Mouse (Mus musculus) heart, postnatal 14 days (tissue): ENCODE measurements around the gene Carmil3. TPM values are rescaled to one million over a fixed set of nuclear protein-coding genes. Genes with fewer than 3 reads are reported as not detected.

ENCODE experiments used
- DNase-seq, 2 experiments: peaks; one replicate each; pipeline ENCODE4 v3.0.0; 2021 to 2022
- intact Hi-C: fragments of 180-260 bp; cut with DNase I; formaldehyde crosslinking; loops from one replicate; pipeline ENCODE4 v1.15.1; 2025
- long read RNA-seq, 2 experiments: library from polyadenylated mRNA; stranded (forward); transcript quantifications; one replicate each; pipeline ENCODE4 v2.0.0; 2021
- total RNA-seq, 2 experiments: library from RNA; stranded (reverse); gene quantifications; 2 replicates each; pipeline ENCODE4 v1.2.3; 2021

The Carmil3 gene
- 1 to 10 TPM; 2.5 to 5.5 TPM for total RNA-seq
- long read RNA-seq, experiment 1, full-length matches to known transcripts = 1 of 3 reads
- long read RNA-seq, experiment 1, partial matches to known transcripts = 1 of 3 reads
- long read RNA-seq, experiment 1, other reads (novel, unspliced or antisense) = 1 of 3 reads
- long read RNA-seq, experiment 2, full-length matches to known transcripts = 1 of 2 reads
- long read RNA-seq, experiment 2, partial matches to known transcripts = 0 of 2 reads
- long read RNA-seq, experiment 2, other reads (novel, unspliced or antisense) = 1 of 2 reads

DNA sequence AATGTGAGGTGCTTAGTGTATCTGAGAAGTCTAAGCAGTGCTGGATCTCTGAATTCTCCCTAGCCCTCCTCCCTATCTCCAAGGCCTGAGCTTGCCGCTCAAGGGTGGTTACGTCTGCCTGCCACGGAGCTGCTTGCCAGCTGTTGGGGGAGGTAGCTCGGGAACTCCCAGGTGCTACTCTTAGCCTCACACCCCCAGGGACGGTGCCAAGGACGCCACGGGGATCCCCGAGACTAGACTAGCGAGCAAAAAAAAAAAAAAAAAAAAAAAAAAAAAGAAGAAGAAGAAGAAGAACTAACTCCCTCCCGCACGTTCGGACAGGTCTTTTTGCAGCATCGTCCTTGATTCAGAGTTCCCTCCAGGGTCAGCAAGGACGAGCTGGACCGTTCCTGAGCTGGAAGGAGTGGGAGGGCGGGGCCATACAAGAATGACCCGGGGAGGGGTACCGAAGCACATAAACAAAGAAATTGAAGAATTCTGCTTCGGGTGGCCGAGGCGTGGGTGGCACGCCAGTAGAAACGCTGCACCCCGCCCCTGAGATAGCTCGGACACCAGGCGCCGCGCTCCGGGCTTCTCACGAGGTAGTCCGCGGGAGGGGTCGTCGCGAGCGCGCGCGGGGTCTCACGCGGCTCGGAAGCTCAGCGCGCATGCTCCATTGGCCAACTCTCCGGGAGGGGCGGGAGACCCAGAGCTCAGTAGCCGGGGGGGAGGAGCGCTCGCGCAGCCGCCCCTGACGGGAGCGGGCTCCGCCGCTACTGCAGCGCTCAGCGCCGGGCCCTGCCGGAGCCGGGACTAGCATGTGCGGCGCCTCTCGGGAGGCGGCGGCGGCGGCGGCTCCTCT lies at the start of gene Carmil3:
Gene Carmil3, plus strand, starts transcription at position 291 of the 841 bp plus-strand sequence.
- intact Hi-C loops = loop anchor here (10.0 kb wide), 1 partner anchor 254 kb away; the partner anchor contains the start of genes Dhrs1 and Nop9
- DNase-seq = peak; percentile 70 to 75

GRCm38 (mm10) chr14:55457693-55458092 lies 32.8 kb upstream of the Carmil3 start:
- DNase-seq = no peak
- intact Hi-C loops = no loop called here

- peak; percentile 59 to 63 for DNase-seq
- intact Hi-C loops = no loop called here
Observed at GRCm38 (mm10) chr14:55458273-55458672, 32.2 kb upstream of the Carmil3 start.

DNA sequence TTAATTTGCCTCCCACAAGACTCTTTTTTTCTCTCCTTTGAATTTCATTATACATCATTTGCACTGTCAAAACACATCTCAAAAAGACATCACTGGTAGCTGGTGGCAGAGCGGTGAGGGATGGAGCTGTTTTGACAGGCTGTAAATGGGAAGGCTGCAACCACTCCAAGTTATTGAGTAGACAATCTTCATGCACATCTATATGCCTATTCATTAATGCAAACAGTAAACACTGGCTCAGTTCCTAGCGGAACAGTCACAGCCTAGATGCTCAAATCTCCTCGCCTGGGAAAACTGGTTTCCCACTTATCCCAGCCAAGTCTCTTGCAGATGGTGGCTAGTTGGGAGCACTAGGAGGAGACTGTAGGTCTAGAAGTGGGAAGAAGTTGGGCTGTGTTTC lies 31.7 kb upstream of the Carmil3 start:
- intact Hi-C loops = no loop called here
- DNase-seq = no peak

GRCm38 (mm10) chr14:55459796-55460195 lies 30.7 kb upstream of the Carmil3 start:
- intact Hi-C loops = no loop called here
- DNase-seq = no peak

GRCm38 (mm10) chr14:55460297-55460696 lies 30.2 kb upstream of the Carmil3 start:
- DNase-seq = no peak
- intact Hi-C loops = no loop called here

GRCm38 (mm10) chr14:55461757-55462156 lies 28.7 kb upstream of the Carmil3 start:
- intact Hi-C loops = no loop called here
- no peak for DNase-seq

GRCm38 (mm10) chr14:55466481-55466880 lies 24.0 kb upstream of the Carmil3 start:
- no peak for DNase-seq
- intact Hi-C loops = no loop called here

GRCm38 (mm10) chr14:55467108-55467507 lies 23.3 kb upstream of the Carmil3 start:
- peak in 1 of 2 experiments; percentile 26 for DNase-seq

DNA sequence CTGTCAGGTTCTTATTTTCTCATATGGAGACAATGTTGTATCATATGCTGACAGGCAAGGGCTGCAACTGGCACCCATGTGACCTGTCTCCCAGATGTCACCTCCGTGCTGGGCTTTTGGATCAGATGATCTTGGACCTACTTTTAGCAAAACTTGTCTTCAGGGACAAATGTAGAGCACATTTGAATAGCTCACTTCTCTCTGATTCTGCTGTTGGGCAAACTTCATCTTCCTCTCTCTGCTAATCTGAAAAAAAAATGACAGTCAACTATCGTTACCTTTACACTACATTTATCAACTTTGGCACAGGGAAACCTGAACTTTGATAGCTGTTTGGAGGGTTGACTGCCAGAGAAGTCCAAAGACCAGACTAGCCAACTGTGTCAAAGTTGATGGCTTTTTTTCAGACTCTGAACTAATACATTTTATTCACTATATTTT lies 22.1 kb upstream of the Carmil3 start:
- peak in 1 of 2 experiments; percentile 42 for DNase-seq
- intact Hi-C loops = no loop called here

More at GRCm38 (mm10) chr14:55467108-55467507, 23.3 kb upstream of the Carmil3 start:
- intact Hi-C loops = no loop called here

GRCm38 (mm10) chr14:55469041-55469440 lies 21.4 kb upstream of the Carmil3 start:
- intact Hi-C loops = no loop called here
- DNase-seq = no peak

DNA sequence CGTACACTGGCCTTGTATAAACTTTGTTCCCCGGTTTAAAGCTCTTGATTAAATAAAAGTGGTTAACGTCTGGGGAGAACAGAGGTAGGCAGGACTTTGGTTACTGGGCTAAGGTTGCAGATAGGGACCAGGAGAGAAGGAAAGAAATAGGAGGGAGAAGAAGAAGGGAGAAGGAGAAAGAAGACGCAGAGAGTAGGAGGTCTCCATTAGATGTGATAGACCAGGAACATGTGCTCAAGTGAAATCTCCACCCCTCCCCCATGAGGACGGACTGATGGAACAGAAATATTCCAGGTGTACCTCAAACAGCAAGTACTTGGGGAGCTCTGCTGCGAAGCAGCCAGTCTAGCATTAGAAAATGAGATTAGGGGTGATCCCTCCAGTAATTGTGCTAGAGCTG lies 20.6 kb upstream of the Carmil3 start:
- intact Hi-C loops = no loop called here
- no peak for DNase-seq

- intact Hi-C loops = no loop called here
- peak in 1 of 2 experiments; percentile 31 for DNase-seq
Observed at GRCm38 (mm10) chr14:55470806-55471205, 19.6 kb upstream of the Carmil3 start.

DNA sequence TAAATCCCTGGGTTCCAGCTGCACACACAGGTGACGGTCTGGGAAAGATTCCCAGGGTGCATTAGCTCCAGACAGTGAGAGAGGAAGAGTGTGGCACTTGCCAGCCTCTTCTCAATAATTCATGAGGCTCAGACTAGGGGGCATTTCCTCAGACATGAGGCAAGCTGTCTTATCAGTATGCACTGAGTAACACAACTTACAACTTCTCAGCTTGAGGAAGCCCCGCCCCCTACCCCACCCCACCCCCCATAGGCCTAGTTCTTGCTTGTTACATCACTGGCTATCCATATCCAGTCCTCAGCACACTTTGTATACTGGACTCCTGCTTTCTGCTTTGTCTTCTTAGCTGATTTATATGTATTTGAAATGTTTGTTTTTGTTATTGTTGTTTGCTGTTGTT lies 14.8 kb upstream of the Carmil3 start:
- intact Hi-C loops = no loop called here
- DNase-seq = no peak

DNA sequence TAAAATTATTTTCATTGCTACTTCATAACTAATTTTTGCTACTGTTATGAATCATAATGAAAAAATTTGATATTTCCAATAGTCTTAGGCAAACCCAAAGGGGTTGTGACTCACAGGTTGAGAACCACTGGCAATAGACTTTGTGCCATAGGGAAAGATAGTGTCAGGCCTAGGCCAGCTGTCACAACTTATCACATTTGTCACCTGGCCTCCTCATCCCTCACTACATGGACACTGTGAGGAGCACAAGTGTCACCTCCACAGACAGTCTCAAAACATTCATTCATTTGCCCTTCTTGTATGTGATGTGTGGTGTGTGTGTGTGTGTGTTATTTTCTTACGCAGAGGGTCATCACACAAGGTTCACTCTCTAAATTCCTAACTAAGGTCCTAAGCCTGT lies 13.0 kb upstream of the Carmil3 start:
- no peak for DNase-seq
- intact Hi-C loops = no loop called here

- intact Hi-C loops = no loop called here
- no peak for DNase-seq
Observed at GRCm38 (mm10) chr14:55477829-55478228, 12.6 kb upstream of the Carmil3 start.

GRCm38 (mm10) chr14:55478651-55479599 lies 11.5 kb upstream of the Carmil3 start, which contains the start of gene Dhrs4:
Dhrs4 (plus strand) TSS chr14:55478758.
- intact Hi-C loops = no loop called here
- DNase-seq = peak; percentile 81 to 83

DNA sequence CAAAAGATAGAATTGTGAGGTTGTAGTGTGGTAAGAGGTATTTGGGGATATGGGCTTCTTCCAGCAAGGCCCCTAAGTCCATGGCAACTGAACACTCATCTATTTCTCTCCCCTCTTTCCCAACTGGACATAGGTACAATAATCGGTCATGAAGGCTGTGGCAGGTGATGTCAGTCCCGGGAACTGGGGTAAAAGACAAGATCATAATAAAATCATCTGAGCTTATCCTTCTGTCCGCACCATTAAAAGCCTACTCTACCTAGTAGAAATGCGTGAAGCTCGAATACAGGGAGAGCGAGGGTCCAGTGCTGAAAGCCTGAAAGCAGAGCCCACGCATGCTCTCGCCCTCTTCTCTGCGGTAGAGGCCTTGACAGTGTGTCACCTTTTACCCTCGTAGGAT lies 10.8 kb upstream of the Carmil3 start:
- DNase-seq = no peak
- intact Hi-C loops = no loop called here

- no peak for DNase-seq
- intact Hi-C loops = no loop called here
Observed at GRCm38 (mm10) chr14:55484430-55485085, 5.9 kb upstream of the Carmil3 start.

GRCm38 (mm10) chr14:55486836-55487235 lies 3.6 kb upstream of the Carmil3 start:
- intact Hi-C loops = no loop called here

More at GRCm38 (mm10) chr14:55486836-55487235, 3.6 kb upstream of the Carmil3 start:
- no peak for DNase-seq
